Mouse (Mus musculus): ENCODE data around the gene Ppp1cb.

- TF ChIP-seq POLR2A (IDR thresholded peaks at IDR 0.05; ENCODE audit: low read depth, low read length): no peak
- TF ChIP-seq CTCF (IDR thresholded peaks at IDR 0.05; ENCODE audit: extremely low read depth, insufficient read length, insufficient replicate concordance, low read depth, low read length): no peak
Observed at GRCm38 (mm10) chr5:32410954-32411688, 47.5 kb upstream of the Ppp1cb start.
